Mouse (Mus musculus) thymus, adult 18-20 months (tissue): ENCODE measurements around the gene Cobl.

Experiments
- DNase-seq, 2 experiments: peaks; one replicate each; pipeline ENCODE4 v3.0.0; 2022; ENCODE audit warnings: mixed read lengths in 2 of 2

The Cobl gene

GRCm38 (mm10) chr11:12443614-12444013, 21.1 kb downstream of the Cobl start:
- DNase-seq: no peak

DNA sequence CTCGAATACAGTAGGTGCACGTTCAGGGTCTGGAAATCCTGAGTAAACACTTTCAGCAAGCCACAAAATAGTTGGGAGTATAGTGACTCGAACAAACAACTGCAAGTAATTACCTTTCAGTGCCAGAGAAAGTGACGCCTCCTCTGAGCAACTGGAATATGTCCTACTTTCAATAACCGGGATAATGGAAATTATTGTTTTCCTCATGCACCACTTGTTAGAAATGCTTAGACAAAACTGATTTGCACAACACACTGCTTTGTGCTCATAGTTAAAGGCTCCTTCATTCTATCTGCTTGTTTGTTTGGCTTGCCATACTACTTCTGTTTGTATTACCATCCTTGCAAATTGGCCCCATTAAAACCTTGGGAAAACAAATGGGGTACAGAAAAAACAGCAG, 21.6 kb downstream of the Cobl start:
- no peak for DNase-seq

DNA sequence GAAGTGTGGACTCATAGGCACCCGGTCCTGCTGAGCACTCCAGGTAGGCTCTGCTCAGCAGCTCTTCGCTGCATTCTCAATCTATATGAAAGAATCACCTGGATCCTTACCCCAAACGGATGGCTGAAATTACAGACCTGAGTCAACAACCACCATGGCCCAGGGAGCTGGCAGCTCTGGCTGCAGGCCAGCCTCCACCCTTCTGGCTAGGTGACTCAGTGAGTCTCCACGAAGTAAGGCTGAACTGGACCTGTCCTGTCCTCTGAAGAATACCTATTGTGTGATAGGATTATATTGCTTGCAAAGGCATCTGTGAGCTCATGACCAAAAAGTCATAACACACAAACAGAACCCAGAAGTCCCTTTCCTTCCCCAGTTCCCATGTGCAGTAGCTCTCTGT, 22.5 kb downstream of the Cobl start:
- no peak for DNase-seq

- no peak for DNase-seq
These were observed 28.9 kb downstream of the Cobl start for GRCm38 (mm10) chr11:12435905-12436304.

DNA sequence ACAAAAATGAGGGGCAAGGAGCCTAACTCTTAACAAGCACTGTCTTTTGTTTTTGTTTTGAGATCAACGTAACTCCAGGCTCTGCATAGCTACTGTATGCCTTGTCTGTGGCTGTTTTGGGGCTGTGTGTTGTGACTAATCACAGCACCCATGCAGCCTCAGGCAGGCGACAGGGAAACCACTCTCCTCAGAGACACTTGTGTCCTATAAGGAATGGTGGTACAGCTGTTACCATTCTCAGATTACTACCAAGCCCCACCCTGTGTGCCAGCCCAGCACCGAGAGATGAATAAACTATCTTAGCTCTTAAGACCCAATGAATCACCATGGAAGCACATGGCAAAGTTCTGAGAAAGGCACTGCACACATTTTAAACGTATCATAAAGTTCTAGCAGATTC, 29.7 kb downstream of the Cobl start:
- no peak for DNase-seq

GRCm38 (mm10) chr11:12434597-12434996, 30.2 kb downstream of the Cobl start:
- no peak for DNase-seq

GRCm38 (mm10) chr11:12431911-12432310, 32.8 kb downstream of the Cobl start:
- no peak for DNase-seq

GRCm38 (mm10) chr11:12430231-12431041, 34.3 kb downstream of the Cobl start:
- no peak for DNase-seq

- no peak for DNase-seq
These were observed 38.0 kb downstream of the Cobl start for GRCm38 (mm10) chr11:12426746-12427145.

GRCm38 (mm10) chr11:12424205-12424604, 40.6 kb downstream of the Cobl start:
- no peak for DNase-seq

DNA sequence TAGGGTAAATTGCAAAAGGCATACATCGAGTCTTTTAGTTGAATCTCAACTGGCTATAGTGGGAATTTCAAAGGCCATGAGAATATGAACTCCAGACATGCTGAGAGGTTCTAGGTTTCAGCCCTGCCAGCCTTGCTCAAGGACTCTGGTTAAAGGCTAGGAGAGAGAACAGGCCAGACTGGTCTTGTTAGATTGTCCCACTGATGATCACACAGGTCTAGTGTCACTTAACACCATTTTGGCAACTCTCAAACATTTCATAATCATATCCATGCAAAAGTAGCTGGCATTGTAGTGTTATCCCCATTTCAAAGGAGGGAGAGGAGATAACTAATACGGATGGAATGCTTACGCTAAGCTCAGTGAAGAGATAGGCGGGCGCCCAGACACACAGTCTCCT, 43.6 kb downstream of the Cobl start:
- DNase-seq: no peak

GRCm38 (mm10) chr11:12420146-12420545, 44.6 kb downstream of the Cobl start:
- DNase-seq: no peak

GRCm38 (mm10) chr11:12416899-12417298, 47.9 kb downstream of the Cobl start:
- no peak for DNase-seq

GRCm38 (mm10) chr11:12415329-12415728, 49.4 kb downstream of the Cobl start:
- DNase-seq: no peak

DNA sequence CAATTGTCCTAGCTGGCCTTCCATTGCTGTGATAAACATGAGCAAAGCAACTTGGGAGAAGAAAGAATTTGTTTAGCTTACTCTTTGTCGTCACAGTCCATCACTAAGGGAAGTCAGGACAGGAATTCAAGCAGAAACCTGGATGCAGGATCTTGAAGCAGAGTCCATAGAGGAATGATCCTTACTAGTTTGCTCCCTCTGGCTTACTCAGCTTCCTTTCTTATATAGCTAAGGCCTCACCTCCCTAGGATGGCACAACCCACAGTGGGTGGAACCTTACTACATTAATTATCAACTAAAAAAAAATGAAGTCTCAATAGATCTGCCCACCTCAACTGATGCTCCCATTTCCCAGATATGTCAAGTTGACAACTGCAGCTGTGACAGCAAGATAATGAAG, 52.8 kb downstream of the Cobl start:
- DNase-seq: no peak

- DNase-seq: no peak
These were observed 53.5 kb downstream of the Cobl start for GRCm38 (mm10) chr11:12411075-12411807.

DNA sequence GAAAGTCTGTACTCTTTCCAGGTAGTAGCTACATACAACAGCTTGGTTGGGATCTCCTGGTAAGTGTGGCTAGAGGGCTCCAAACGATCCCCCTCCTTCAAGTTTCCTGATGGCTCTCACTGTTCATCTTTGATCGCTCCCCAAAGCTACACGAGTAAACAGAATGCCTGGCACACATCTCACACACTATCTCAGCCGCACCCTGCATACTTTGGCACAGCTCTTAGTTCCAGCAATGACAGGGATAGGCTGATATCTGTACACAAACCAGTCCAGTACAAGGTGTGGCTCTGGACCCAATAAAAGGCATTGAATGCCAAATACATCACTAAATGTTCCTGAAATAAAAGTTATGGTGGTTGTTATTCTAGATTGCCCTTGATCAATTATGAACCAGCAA, 55.3 kb downstream of the Cobl start:
- no peak for DNase-seq

DNA sequence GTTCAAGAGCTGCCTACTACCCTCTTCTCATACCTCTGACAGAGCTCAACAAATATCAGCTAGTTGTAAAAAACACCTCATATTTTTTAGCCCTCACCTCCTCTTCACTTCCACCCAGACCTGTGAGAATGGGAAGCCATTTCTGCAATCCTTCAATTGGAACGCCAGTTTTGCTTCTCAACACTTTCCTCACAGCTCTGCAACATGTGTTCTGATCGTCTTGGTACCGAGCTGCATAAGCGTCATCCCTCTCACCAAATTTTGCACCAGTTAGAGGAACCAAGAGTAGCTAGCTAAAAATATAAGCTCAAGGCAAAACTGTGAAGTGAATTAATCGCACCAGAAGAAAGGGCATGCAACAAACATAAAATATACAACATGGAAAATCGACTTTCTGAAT, 56.9 kb downstream of the Cobl start:
- no peak for DNase-seq

GRCm38 (mm10) chr11:12399903-12400302, 64.9 kb downstream of the Cobl start:
- DNase-seq: no peak

DNA sequence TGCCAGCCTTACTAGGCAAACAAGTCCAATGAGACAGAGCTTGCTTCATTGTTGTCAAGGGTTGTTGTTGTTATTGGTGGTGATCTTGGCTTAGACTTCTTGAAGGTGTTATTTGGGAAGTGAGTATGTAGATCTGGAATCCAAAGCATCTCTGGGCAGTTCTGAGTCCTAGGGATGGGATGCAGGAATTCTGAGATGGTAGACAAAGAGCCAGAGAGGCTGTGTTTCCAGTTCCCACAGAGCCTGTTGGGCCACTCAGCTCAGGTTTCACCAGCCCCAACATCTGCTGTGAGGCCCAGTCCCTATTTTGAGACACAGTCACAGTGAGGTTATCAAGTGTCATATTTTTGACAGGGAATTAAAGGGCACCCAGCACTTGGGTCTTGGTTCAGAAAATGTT, 68.6 kb downstream of the Cobl start:
- DNase-seq: no peak

DNA sequence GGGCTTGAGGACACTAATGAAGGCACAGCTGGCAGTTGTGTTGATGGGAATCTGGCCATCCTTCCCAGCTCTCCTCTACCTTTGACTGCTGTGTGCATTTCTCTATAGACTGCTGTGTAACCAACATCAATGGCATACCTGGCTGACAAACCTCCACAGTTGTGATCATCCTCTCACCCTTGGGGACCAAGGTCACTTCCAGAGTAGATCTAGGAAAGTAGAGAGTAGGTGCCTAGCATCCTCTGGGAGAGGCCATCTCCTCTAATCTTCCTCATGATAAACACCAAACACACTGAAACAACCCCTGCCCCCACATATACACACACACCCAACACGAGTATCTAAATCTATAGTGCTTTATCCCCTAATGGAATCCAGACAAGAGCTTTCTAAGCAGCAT, 70.1 kb downstream of the Cobl start:
- DNase-seq: no peak

DNA sequence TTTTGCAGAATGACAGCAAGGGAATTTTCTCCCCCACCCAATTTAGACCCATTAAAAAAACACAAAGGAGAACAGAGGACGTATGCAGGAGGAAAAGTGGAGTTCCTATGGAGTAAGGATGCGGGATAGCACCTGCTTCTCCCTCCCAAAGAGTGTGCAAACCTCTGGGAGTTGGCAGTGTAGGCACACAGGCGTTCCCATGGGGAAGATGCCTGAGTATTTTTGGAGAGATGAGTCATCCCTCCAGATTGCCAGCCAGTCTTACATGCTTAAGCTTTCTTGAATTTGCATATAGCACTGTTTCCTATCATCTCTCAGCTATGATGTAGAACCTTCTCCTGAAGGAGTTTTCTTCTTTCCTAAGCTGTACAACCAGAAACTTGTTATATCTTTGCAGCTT, 70.6 kb downstream of the Cobl start:
- DNase-seq: no peak

- DNase-seq: no peak
These were observed 79.9 kb downstream of the Cobl start for GRCm38 (mm10) chr11:12384826-12385225.

- no peak for DNase-seq
These were observed 81.8 kb downstream of the Cobl start for GRCm38 (mm10) chr11:12382991-12383390.
